Mouse (Mus musculus) G1E (cell line): ENCODE measurements around the gene Pfn3.

Source experiments
- CTCF ChIP-seq: IDR thresholded peaks from 2 replicates; pipeline ENCODE4 v1.5.1; 2012; ENCODE audit warnings: low read depth, low read length, inconsistent platforms, mixed read lengths
- GATA1 ChIP-seq: IDR thresholded peaks from 2 replicates; pipeline ENCODE4 v1.6.1; 2012; ENCODE audit warnings: borderline replicate concordance, low read length, inconsistent platforms, mixed read lengths
- GATA2 ChIP-seq: IDR thresholded peaks from 2 replicates; pipeline ENCODE4 v1.6.1; 2012; ENCODE audit warnings: low read depth, low read length, inconsistent platforms, borderline replicate concordance
- TAL1 ChIP-seq: conservative IDR thresholded peaks from 2 replicates; pipeline ENCODE4 v1.6.1; 2012; ENCODE audit warnings: low read depth, low read length, inconsistent platforms, mixed read lengths

DNA sequence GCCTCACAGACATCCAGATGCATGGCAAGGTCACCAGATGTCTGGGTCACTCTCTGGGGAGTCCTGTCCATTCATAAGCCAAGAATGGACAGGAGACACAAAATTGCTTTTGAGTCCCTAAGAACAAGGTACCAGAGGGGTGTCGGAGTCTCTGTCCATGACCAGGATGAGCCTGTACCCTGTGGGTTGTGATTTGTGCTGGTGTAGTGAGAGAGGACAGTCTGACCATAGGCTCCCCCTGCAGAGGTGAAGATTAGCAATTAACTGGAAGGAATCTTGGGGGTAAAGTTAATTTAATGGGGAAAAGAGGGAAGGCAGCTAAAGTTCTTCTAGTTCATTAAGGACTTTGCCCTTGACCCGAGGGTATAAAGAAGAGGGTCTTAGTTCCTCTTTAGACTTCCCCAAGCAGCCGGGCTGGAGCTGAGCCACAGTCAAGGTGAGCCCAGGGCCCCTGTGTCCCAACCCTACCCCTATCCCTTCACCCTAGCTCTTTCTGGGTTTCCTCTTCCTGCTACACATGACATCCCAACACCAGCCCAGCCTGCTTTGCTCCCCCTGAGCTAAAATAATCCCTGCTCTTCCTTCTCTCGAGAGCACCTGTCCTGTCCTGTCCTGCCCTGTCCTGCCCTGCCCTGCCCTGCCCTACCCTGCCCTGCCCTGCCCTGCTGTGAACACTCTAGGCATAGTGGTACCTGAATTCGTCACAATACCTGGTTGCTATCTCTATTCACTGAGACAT lies 15.6 kb downstream of the Pfn3 start:
- TF ChIP-seq CTCF (no peak), GATA1 (no peak), TAL1 (no peak), GATA2 (no peak)
